Comparison of ENCODE assay signal across 25 mouse cellular contexts in the genomic region with DNA sequence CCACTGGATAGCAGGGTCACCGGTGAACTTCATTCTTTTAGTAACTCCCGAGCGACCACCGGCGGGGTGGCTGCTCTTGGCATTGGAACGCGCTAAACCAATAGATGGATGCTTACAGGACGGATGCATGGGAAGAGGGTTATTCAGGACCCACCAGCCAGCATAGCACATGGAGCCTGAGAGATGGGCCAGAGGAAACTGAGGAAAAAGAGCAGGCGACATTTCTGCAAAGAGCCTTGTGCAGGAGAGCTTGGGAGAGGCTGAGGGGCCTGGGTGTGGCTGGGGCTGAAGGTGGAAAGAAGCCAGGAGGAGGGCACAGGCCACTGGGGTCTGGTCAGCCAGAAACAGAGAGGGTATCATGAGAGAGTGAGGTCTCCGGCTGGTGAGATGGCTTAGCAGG. TPM values are rescaled to one million over a fixed set of nuclear protein-coding genes. Genes with fewer than 3 reads are reported as not detected.
DNase-seq lines count a peak whose midpoint lies in the region; TF ChIP-seq lines count a peak whose summit lies in the region.
"Had no signal": no experiment of that assay in that cellular context is flagged by ENCODE, and none has a peak within 500 bp of the region (broad histone marks: within the 10 kb centered on the region; RNA-seq: fewer than 3 reads in every experiment).

No protein-coding gene starts in this region.

- 90% methylated on average over 10 of the region's 10 CpGs for WGBS in heart, adult 2 months
- 96% methylated on average over 10 of the region's 10 CpGs for WGBS in thymus, adult 2 months

- H3K36me3 ChIP-seq in heart, adult 2 months (ENCODE audit: control insufficient read depth, insufficient read depth, low read length), result no peaks in the 10 kb centered on the region
- H3K36me3 ChIP-seq in thymus, adult 2 months (ENCODE audit: control insufficient read depth, insufficient read depth, low read length), result no peaks in the 10 kb centered on the region
- H3K36me3 ChIP-seq: embryonic facial prominence, embryonic 13.5 days; forebrain, embryonic 12.5 days; hindbrain, embryonic 13.5 days; limb, embryonic 13.5 days; midbrain, embryonic 13.5 days; stomach, embryonic 15.5 days had no signal

- no peak overlapping the region for H3K4me3 ChIP-seq in heart, adult 2 months
- no peak overlapping the region for H3K4me3 ChIP-seq in thymus, adult 2 months (ENCODE audit: control insufficient read depth, insufficient read depth, low read length)
- H3K4me3 ChIP-seq: embryonic facial prominence, embryonic 13.5 days; forebrain, embryonic 12.5 days; hindbrain, embryonic 13.5 days; limb, embryonic 13.5 days; megakaryocyte, embryonic 14.5 days; midbrain, embryonic 13.5 days; stomach, embryonic 15.5 days had no signal

- peak; percentile 1 to 8 for DNase-seq in heart, adult 2 months
- DNase-seq in heart, postnatal 36 days, result no peak
- peak; percentile 15 for DNase-seq in kidney, postnatal 10 days
- DNase-seq in kidney, postnatal 36 days, result no peak
- DNase-seq in thymus, adult 2 months, result peak; percentile 0
- no peak for DNase-seq in thymus, postnatal 25 days
- DNase-seq in embryo, embryonic 10.5 days (ENCODE audit: low spot score), result no peak
- DNase-seq: cerebellum, adult 11 months; cerebellum, adult 9-10 months; gastrocnemius, postnatal 25 days had no signal

- TF ChIP-seq POLR2A in heart, adult 2 months (IDR thresholded peaks at IDR 0.05; ENCODE audit: insufficient read depth, low read depth, low read length), result no peak
- no peak for TF ChIP-seq POLR2A in thymus, adult 2 months (IDR thresholded peaks at IDR 0.05; ENCODE audit: control insufficient read depth, extremely low read depth, insufficient read depth, low read length, poor library complexity)

- no peak overlapping the region for H3K9ac ChIP-seq in heart, adult 2 months (ENCODE audit: low read depth, low read length)
- H3K9ac ChIP-seq: embryonic facial prominence, embryonic 13.5 days; forebrain, embryonic 12.5 days; hindbrain, embryonic 13.5 days; limb, embryonic 13.5 days; midbrain, embryonic 13.5 days; stomach, embryonic 15.5 days had no signal

- intact Hi-C loops in heart, adult 2 months (cut with DNase I), result no loop called here
- intact Hi-C loops in heart, postnatal 36 days (cut with DNase I), result no loop called here

- H3K79me2 ChIP-seq in heart, adult 2 months (replicated peaks; ENCODE audit: control insufficient read depth, insufficient read depth, low read length), result no peaks in the 10 kb centered on the region

- no peak overlapping the region for H3K27ac ChIP-seq in heart, adult 2 months
- H3K27ac ChIP-seq in thymus, adult 2 months (ENCODE audit: control insufficient read depth, insufficient read depth, low read length), result no peak overlapping the region
- H3K27ac ChIP-seq: embryonic facial prominence, embryonic 13.5 days; forebrain, embryonic 12.5 days; hindbrain, embryonic 13.5 days; kidney, postnatal 0 days; limb, embryonic 13.5 days; midbrain, embryonic 13.5 days; stomach, embryonic 15.5 days had no signal

- TF ChIP-seq EP300 in heart, adult 2 months (IDR thresholded peaks at IDR 0.05; ENCODE audit: insufficient read depth, low read depth, low read length), result no peak

- TF ChIP-seq CTCF in heart, adult 2 months (IDR thresholded peaks at IDR 0.05), result no peak
- no peak for TF ChIP-seq CTCF in thymus, adult 2 months (IDR thresholded peaks at IDR 0.05; ENCODE audit: borderline replicate concordance, control insufficient read depth, extremely low read depth, insufficient read depth, low read length, poor library complexity)

- H3K27me3 ChIP-seq in heart, adult 2 months (ENCODE audit: control insufficient read depth, insufficient read depth, low read length), result no peaks in the 10 kb centered on the region
- no peaks in the 10 kb centered on the region for H3K27me3 ChIP-seq in thymus, adult 2 months (ENCODE audit: control insufficient read depth, insufficient read depth, low read length)

- no peaks in the 10 kb centered on the region for H3K4me1 ChIP-seq in heart, adult 2 months (ENCODE audit: control insufficient read depth, insufficient read depth, low read length)
- peaks cover 4% of the 10 kb centered on the region for H3K4me1 ChIP-seq in thymus, adult 2 months (replicated peaks; ENCODE audit: control insufficient read depth, insufficient read depth, low read length)
- H3K4me1 ChIP-seq: embryonic facial prominence, embryonic 13.5 days; forebrain, embryonic 12.5 days; hindbrain, embryonic 13.5 days; midbrain, embryonic 13.5 days had no signal

RNA-seq across cellular contexts. Expression of a gene that starts 30.5 kb away (rescaled TPM):
- 10 to 100 TPM; 18.0 to 20.5 TPM for total RNA-seq in heart, adult 2 months (2021)
- 12.4 and 35.3 TPM in 2 replicates for polyA plus RNA-seq in heart, adult 2 months (2012; rRNA removed)
- total RNA-seq in heart, postnatal 36 days (2021), result 10 to 100 TPM in 1 of 2 experiments, 1 to 10 TPM in 1; 3.3 to 26.2 TPM
- polyA plus RNA-seq in thymus, adult 2 months (2012; rRNA removed), result 14.5 and 25.6 TPM in 2 replicates
- total RNA-seq: layer of hippocampus, postnatal 10 days; left cerebral cortex, adult 18-20 months; left cerebral cortex, postnatal 14 days; monocyte, adult 5-6 weeks had no signal
- polyA plus RNA-seq: CD4-positive, CD25-positive, alpha-beta regulatory T cell, adult 4 months; embryonic facial prominence, embryonic 13.5 days; forebrain, embryonic 12.5 days; heart, embryonic 14.5 days; hindbrain, embryonic 13.5 days; limb, embryonic 13.5 days; midbrain, embryonic 13.5 days had no signal

RNA-seq across cellular contexts. Expression of a gene that starts 35.4 kb away (rescaled TPM):
- total RNA-seq in heart, adult 2 months (2021), result under 1 TPM; 0.47 to 0.91 TPM
- polyA plus RNA-seq in heart, adult 2 months (2012; rRNA removed), result 1.2 and 1.8 TPM in 2 replicates
- total RNA-seq in heart, postnatal 36 days (2021), result 1 to 10 TPM in 1 of 2 experiments, under 1 TPM in 1; 0.44 to 1.8 TPM
- polyA plus RNA-seq in thymus, adult 2 months (2012; rRNA removed), result 58.6 and 63.7 TPM in 2 replicates
- total RNA-seq: layer of hippocampus, postnatal 10 days; left cerebral cortex, adult 18-20 months; left cerebral cortex, postnatal 14 days had no signal
- polyA plus RNA-seq: heart, embryonic 14.5 days; liver, embryonic 11.5 days had no signal

Comparison
In these comparisons a context has a peak if more than half of its experiments do, and no peak if none do; other contexts are left out.
1. DNase-seq: peak in heart, adult 2 months (2 of 2), kidney, postnatal 10 days (single experiment) and thymus, adult 2 months (single experiment); none in heart, postnatal 36 days (0 of 2), kidney, postnatal 36 days (0 of 2), thymus, postnatal 25 days (single experiment) and embryo, embryonic 10.5 days (single experiment).